In the genomic region with DNA sequence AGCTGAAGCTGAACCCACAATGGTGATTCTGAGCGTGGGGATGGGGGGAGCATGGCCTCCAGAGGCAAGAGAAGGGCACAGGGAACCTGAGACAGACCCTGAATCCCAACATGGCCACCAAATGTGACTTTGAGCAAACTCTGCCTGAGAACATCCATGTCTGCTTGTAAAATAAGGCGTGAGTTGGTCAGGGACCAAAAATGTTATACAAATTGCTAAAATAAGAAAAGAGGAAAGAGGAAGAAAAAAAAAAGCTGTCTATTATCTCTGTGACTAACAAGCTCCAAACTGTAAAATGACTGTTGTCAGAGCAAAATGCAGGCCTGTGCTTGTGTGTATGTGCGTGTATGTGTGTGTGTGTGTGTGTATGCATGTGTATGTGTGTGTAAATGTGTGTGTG, we compare ENCODE assay signal across 34 mouse cellular contexts.
"Had no signal": no experiment of that assay in that cellular context is flagged by ENCODE, and none has a peak within 500 bp of the region (broad histone marks: within the 10 kb centered on the region; RNA-seq: fewer than 3 reads in every experiment).

No protein-coding gene starts in this region.

- H3K27ac ChIP-seq: heart, embryonic 10.5 days; heart, embryonic 13.5 days; heart, embryonic 15.5 days; hindbrain, embryonic 10.5 days; hindbrain, embryonic 12.5 days; hindbrain, embryonic 13.5 days; hindbrain, embryonic 14.5 days; hindbrain, embryonic 15.5 days; hindbrain, postnatal 0 days; intestine, embryonic 15.5 days; kidney, embryonic 15.5 days; kidney, postnatal 0 days; layer of hippocampus, adult 2 months had no signal

- H3K36me3 ChIP-seq: heart, embryonic 10.5 days; heart, embryonic 12.5 days; heart, embryonic 13.5 days; heart, embryonic 15.5 days; hindbrain, embryonic 10.5 days; hindbrain, embryonic 12.5 days; hindbrain, embryonic 13.5 days; hindbrain, embryonic 15.5 days; intestine, embryonic 15.5 days; kidney, embryonic 15.5 days had no signal

- H3K9me3 ChIP-seq: heart, embryonic 10.5 days; heart, embryonic 12.5 days; heart, embryonic 13.5 days; heart, embryonic 15.5 days; hindbrain, embryonic 10.5 days; hindbrain, embryonic 12.5 days; hindbrain, embryonic 13.5 days; hindbrain, embryonic 15.5 days; intestine, embryonic 15.5 days; kidney, embryonic 15.5 days had no signal

- DNase-seq: heart, postnatal 10 days; heart, postnatal 14 days; heart, postnatal 36 days; heart, postnatal 4 days; kidney, adult 11 months; kidney, adult 18-20 months; kidney, adult 2 months; kidney, adult 8-10 months; kidney, adult 9 months; kidney, postnatal 10 days; kidney, postnatal 14 days; kidney, postnatal 25 days; kidney, postnatal 36 days; kidney, postnatal 4 days; layer of hippocampus, adult 9-11 months; layer of hippocampus, postnatal 36 days had no signal

- H3K4me2 ChIP-seq: heart, embryonic 11.5 days; heart, embryonic 12.5 days; heart, embryonic 13.5 days; heart, embryonic 15.5 days; hindbrain, embryonic 12.5 days; hindbrain, embryonic 13.5 days; hindbrain, embryonic 14.5 days; hindbrain, embryonic 15.5 days; intestine, embryonic 15.5 days; kidney, embryonic 15.5 days had no signal

- H3K9ac ChIP-seq: heart, embryonic 12.5 days; heart, embryonic 13.5 days; heart, embryonic 15.5 days; hindbrain, embryonic 12.5 days; hindbrain, embryonic 13.5 days; hindbrain, embryonic 14.5 days; hindbrain, embryonic 15.5 days; intestine, embryonic 15.5 days; kidney, embryonic 15.5 days had no signal

- H3K4me1 ChIP-seq: heart, embryonic 13.5 days; heart, embryonic 15.5 days had no signal

- ATAC-seq: hindbrain, embryonic 16.5 days; hindbrain, postnatal 0 days; intestine, embryonic 15.5 days; intestine, embryonic 16.5 days; intestine, postnatal 0 days had no signal

- H3K27me3 ChIP-seq: hindbrain, embryonic 12.5 days; hindbrain, embryonic 15.5 days; intestine, embryonic 15.5 days had no signal

- H3K4me3 ChIP-seq: heart, embryonic 10.5 days; heart, embryonic 12.5 days; heart, embryonic 13.5 days; heart, embryonic 15.5 days; hindbrain, embryonic 10.5 days; hindbrain, embryonic 12.5 days; hindbrain, embryonic 13.5 days; hindbrain, embryonic 15.5 days; intestine, embryonic 15.5 days; kidney, embryonic 15.5 days; layer of hippocampus, adult 2 months had no signal
